Mouse (Mus musculus): ENCODE measurements around the gene Kcnk2.

GRCm38 (mm10) chr1:189219051-189219450 lies 183.0 kb downstream of the Kcnk2 start:
- TF ChIP-seq CTCF (IDR thresholded peaks at IDR 0.05; ENCODE audit: low read depth): no peak
- no peak for TF ChIP-seq EP300 (IDR thresholded peaks at IDR 0.05; ENCODE audit: low read depth)

Measured in liver, postnatal 0 days (tissue).